Mouse (Mus musculus): ENCODE data around the gene Kif13a.

The Kif13a gene

GRCm38 (mm10) chr13:46883976-46884375 is 45.7 kb downstream of the Kif13a start:
- DNase-seq (ENCODE audit: low spot score in 2 of 2), result no peak

DNA sequence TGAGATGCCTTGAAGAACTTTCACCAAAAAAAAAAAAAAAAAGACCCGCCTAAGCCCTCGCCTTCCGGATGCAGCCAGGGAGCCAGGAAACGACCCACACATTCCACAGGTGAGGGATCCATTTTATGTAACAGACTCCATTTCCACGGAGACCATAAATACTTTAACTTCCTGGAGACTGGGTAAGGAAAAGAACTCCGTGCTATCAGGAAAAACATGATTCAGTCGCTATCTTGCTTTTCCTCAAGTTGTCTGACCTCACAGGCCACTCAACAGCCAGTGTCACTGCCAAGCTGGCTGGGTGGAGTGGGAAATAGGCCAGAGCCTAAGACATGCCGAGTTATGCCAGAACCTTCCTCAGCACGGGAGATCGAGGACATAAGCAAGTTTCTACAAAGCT is 46.3 kb downstream of the Kif13a start:
- no peak for DNase-seq (ENCODE audit: low spot score in 2 of 2)

- no peak for DNase-seq (ENCODE audit: low spot score in 2 of 2)
Observed at GRCm38 (mm10) chr13:46880736-46881135, 48.9 kb downstream of the Kif13a start.

DNA sequence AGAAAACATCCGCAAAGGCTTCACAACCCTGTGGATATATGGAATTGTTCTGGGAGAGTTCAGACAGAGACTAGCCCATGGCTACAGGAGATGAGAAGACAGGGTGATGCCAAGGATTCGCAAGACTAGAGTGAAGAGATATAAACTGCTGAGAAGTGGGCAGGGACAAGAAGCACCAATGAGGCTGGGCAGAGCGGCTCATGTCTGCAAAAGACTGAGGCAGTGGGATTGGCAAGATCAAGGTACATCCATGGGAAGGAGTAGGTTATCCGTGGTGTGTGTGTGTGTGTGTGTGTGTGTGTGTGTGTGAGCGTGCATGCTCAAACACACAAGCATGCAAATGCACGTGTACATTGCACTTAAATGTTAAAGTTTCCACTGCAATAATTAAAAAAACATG is 49.4 kb downstream of the Kif13a start:
- DNase-seq (ENCODE audit: low spot score in 2 of 2), result no peak

DNA sequence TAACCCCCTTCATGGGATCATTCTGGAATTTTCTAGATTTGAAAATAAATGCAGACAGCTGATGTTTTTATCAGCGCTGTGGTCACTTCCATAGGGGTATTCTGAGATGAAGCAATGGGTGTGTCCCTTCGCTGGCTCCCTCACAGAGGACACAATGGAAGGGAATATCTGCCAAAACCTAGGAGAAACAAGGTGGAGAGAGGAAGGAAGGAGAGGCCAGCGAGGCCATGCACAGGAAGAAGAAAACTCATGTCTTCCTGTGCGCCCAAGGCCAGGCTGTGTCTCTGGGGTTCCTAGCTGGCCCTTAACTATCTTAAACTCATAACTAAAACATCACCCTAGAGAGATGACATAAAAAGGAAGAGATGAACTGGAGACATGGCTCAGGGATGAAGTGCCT is 52.6 kb downstream of the Kif13a start:
- no peak for DNase-seq (ENCODE audit: low spot score in 2 of 2)

- no peak for DNase-seq (ENCODE audit: low spot score in 2 of 2)
Observed at GRCm38 (mm10) chr13:46875377-46875776, 54.3 kb downstream of the Kif13a start.

GRCm38 (mm10) chr13:46872732-46873131 is 56.9 kb downstream of the Kif13a start:
- DNase-seq (ENCODE audit: low spot score in 2 of 2), result no peak

- no peak for DNase-seq (ENCODE audit: low spot score in 2 of 2)
Observed at GRCm38 (mm10) chr13:46872194-46872593, 57.5 kb downstream of the Kif13a start.

- DNase-seq (ENCODE audit: low spot score in 2 of 2), result no peak
Observed at GRCm38 (mm10) chr13:46869464-46869863, 60.2 kb downstream of the Kif13a start.

DNA sequence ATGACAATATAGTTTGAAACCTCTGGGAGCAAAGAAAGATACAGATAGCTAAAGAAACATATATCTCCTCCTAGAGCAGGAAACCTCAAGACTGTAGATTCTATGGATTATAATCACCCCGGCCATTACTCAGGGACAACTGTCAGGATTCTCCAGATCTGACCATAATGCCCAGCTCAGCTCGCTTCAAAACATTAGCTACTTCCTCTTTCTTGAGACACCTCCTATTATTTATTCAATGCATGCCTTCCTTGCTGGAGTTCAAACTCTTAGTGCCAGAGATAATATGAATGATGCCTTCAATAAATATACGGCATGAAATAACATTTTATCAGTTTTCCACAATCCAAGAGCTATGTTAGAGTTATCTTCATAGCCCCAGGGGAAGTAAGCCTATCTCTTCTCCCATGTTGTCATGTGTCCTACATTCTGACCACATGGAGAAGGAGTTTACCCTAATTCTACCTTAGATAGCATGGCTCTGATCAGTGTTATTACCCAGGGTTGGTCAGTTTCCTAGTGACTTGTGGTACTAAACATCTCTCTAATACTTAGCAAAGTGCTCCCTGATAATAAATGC is 66.4 kb downstream of the Kif13a start:
- DNase-seq (ENCODE audit: low spot score in 2 of 2), result no peak

DNA sequence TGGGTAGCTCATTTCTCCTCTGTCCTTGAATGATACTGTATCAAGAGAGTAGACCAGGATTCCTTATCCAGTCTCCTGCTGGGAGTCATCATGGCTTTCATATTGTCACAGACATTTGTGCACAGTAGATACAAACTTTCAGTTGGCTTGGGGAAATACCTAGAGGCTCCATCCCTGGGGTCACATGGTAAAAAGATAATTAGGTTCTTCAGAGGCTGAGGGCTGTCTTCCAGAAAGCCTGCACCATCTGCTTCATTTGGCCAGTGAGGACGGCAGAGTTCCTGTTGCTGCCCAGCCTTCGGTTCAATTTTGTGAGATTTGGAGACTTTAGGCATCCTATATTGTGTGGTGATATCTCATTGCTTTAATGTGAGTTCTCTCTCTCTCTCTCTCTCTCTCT is 69.8 kb downstream of the Kif13a start:
- DNase-seq (ENCODE audit: low spot score in 2 of 2), result no peak

- no peak for DNase-seq (ENCODE audit: low spot score in 2 of 2)
Observed at GRCm38 (mm10) chr13:46859173-46859572, 70.5 kb downstream of the Kif13a start.

GRCm38 (mm10) chr13:46858835-46859152 is 70.9 kb downstream of the Kif13a start:
- DNase-seq (ENCODE audit: low spot score in 2 of 2), result no peak

- DNase-seq (ENCODE audit: low spot score in 2 of 2), result no peak
Observed at GRCm38 (mm10) chr13:46858143-46858834, 71.4 kb downstream of the Kif13a start.

DNA sequence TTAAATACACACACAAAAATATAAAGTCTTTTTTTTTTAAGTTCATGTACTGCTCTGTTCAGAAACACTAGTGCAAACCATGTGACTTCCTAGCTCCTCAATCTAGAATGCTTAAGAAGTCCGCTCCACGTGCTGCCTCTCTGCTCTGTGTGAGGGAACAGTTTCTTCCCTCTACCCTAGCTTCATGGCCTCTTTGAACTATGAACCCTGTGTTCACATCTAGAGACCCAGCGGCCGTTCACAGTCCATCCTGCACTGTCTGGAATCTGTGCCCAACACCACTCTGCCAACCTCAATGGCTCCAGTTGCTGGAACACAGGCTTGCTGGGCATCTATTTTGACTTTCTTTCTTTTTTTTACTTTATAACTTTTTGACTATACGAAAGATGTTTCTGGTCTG is 75.2 kb downstream of the Kif13a start:
- no peak for DNase-seq (ENCODE audit: low spot score in 2 of 2)

GRCm38 (mm10) chr13:46852470-46852869 is 77.2 kb downstream of the Kif13a start:
- DNase-seq (ENCODE audit: low spot score in 2 of 2), result no peak

- no peak for DNase-seq (ENCODE audit: low spot score in 2 of 2)
Observed at GRCm38 (mm10) chr13:46845456-46845855, 84.2 kb downstream of the Kif13a start.

GRCm38 (mm10) chr13:46844561-46845235 is 85.0 kb downstream of the Kif13a start:
- DNase-seq (ENCODE audit: low spot score in 2 of 2), result peak in 1 of 2 experiments; percentile 46

DNA sequence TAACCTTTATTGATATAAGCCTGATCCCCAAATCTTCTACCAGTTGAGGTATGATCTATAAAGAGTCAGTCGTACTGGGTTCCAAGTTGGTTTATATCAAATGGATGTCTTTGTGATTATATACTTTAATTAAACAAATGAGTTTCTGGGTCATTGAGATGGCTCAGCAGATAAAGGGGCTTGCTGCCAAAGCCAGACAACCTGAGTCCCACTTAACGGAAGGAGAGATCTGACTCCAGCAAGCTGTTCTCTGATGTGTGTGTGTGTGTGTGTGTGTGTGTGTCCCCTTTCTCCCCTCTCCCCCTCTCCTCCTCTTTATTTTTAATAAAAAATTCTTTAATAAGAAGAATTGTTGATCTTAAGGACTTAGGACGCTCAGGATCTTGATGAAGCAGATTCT is 86.0 kb downstream of the Kif13a start:
- DNase-seq (ENCODE audit: low spot score in 2 of 2), result no peak

GRCm38 (mm10) chr13:46842185-46842584 is 87.5 kb downstream of the Kif13a start:
- no peak for DNase-seq (ENCODE audit: low spot score in 2 of 2)

DNA sequence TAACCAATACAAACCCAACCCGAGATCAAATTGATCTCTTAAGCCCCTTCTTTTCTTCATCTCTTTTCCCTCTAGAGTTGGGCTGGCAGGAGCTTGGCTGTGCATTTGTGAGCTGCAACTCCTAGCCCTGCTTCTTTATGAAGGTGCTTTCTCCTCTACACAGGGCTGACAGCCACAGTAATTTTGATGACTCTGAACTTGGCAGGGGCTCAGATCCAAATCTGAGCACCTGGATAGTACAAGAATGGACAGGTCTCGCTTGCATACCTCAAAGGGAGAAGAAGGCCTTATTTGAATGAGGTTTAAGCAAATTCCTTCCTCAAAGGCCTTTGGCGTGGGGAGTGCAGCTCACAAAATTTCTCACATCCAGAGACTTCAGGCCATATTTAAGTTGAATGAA is 88.0 kb downstream of the Kif13a start:
- DNase-seq (ENCODE audit: low spot score in 2 of 2), result no peak

GRCm38 (mm10) chr13:46840676-46841075 is 89.0 kb downstream of the Kif13a start:
- DNase-seq (ENCODE audit: low spot score in 2 of 2), result no peak

- no peak for DNase-seq (ENCODE audit: low spot score in 2 of 2)
Observed at GRCm38 (mm10) chr13:46839236-46839635, 90.4 kb downstream of the Kif13a start.
